Mouse (Mus musculus) heart, adult 2 months (tissue): ENCODE data around the gene Nptx1.

Experiments
- CTCF ChIP-seq: fragments of 200-600 bp; IDR thresholded peaks from 2 replicates; pipeline ENCODE4 v1.8.1; 2022; ENCODE audit warnings: antibody characterized with exemption, mild to moderate bottlenecking, moderate library complexity
- EP300 ChIP-seq: fragments of 200-500 bp; IDR thresholded peaks from 2 replicates; pipeline ENCODE4 v1.6.1; 2011; ENCODE audit warnings: low read depth, low read length, control low read depth; ENCODE audit not compliant: insufficient read depth
- POLR2A ChIP-seq: fragments of 200-500 bp; IDR thresholded peaks from 2 replicates; pipeline ENCODE4 v1.6.1; 2011; ENCODE audit warnings: mild to moderate bottlenecking, low read depth, low read length, control low read depth; ENCODE audit not compliant: insufficient read depth

DNA sequence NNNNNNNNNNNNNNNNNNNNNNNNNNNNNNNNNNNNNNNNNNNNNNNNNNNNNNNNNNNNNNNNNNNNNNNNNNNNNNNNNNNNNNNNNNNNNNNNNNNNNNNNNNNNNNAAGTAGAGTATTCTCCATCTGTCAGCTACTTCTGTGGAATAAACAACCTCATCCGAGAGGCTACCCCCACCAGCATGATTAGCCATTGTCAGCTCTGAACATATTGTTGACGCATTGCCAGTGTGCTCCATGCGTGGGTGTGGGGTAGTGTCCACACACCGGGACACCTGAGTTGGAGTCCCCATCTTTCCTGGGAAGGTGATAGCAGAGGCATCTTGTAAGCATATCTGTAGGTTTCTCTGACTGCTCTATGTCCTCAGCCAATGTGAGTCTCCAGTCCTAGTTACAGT lies 39.0 kb upstream of the Nptx1 start:
- no peak for TF ChIP-seq CTCF
- TF ChIP-seq POLR2A = no peak
- TF ChIP-seq EP300 = no peak
